Mouse (Mus musculus): ENCODE measurements at regions not wholly inside any gene's neighbourhood (a gene's known extent, or its start where the extent isn't known, plus 50 kb on each side); places are given as distances from the start of the nearest gene placed in this dataset.

DNA sequence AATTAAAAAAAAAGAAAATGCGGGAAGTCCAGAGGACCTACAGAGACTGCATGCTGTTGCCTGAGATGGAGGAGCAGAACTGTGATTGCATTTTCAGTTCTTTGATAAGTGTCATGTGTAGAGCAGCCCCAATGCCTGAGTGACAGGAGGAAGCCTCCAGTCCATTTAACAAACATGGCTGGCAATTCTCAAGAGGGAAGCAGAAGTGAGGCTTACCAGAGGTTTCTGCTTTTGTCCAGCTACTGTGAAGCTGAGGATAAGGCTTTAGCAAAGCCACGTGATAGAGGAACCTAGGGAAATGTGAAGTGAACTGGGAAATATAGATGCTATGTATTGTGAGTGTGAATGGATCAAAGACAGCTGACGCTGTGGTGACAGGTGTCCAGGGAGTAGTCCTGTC, 56.6 kb downstream of the Sucnr1 start:
- no peak overlapping the region for H3K4me3 ChIP-seq (ENCODE audit: control insufficient read depth in 1 of 2, insufficient read depth in 1 of 2, low read depth in 2 of 2, low read length in 2 of 2)
- H3K27me3 ChIP-seq (ENCODE audit: control insufficient read depth in 1 of 2, insufficient read depth in 2 of 2, low read length in 2 of 2): peaks cover 0 to 1% of the 10 kb centered on the region in 2 experiments; a peak in 1 of 4 replicates
- H3K27ac ChIP-seq (ENCODE audit: control insufficient read depth, low read depth, low read length): no peak overlapping the region
- no peaks in the 10 kb centered on the region for H3K79me2 ChIP-seq (ENCODE audit: control insufficient read depth, insufficient read depth, low read length, poor library complexity)
- H3K36me3 ChIP-seq (ENCODE audit: control insufficient read depth in 1 of 2, insufficient read depth in 2 of 2, low read length in 2 of 2): no peaks in the 10 kb centered on the region
- H3K9ac ChIP-seq (ENCODE audit: control insufficient read depth, low read depth, low read length, poor library complexity, severe bottlenecking): no peak overlapping the region
- DNase-seq (ENCODE audit: low read depth, low spot score): no peak
- TF ChIP-seq POLR2AphosphoS2 (IDR thresholded peaks at IDR 0.05; ENCODE audit: low read length) (no peak), CTCF (IDR thresholded peaks at IDR 0.05 in 2 of 3, conservative IDR thresholded peaks at IDR 0.05 in 1 of 3; ENCODE audit: control insufficient read depth in 1 of 3, insufficient read depth in 1 of 3, low read depth in 2 of 3, low read length in 3 of 3, poor library complexity in 1 of 3, severe bottlenecking in 1 of 3) (no peak), MAX (IDR thresholded peaks at IDR 0.05; ENCODE audit: low read length) (no peak), TCF12 (IDR thresholded peaks at IDR 0.05; ENCODE audit: low read depth, low read length) (no peak), GABPA (IDR thresholded peaks at IDR 0.05; ENCODE audit: low read depth, low read length) (no peak), CHD1 (IDR thresholded peaks at IDR 0.05; ENCODE audit: low read depth, low read length) (no peak), MEF2A (IDR thresholded peaks at IDR 0.05; ENCODE audit: extremely low read depth, insufficient replicate concordance, low read depth, low read length, poor library complexity, severe bottlenecking) (no peak), ETS1 (IDR thresholded peaks at IDR 0.05; ENCODE audit: low read depth, low read length) (no peak), ELF1 (IDR thresholded peaks at IDR 0.05; ENCODE audit: low read depth, low read length) (no peak), BHLHE40 (IDR thresholded peaks at IDR 0.05; ENCODE audit: borderline replicate concordance, low read depth, low read length) (no peak), USF1 (IDR thresholded peaks at IDR 0.05; ENCODE audit: low read depth, low read length) (no peak), MXI1 (IDR thresholded peaks at IDR 0.05; ENCODE audit: low read depth, low read length) (no peak), ZMIZ1 (IDR thresholded peaks at IDR 0.05; ENCODE audit: low read depth, low read length) (no peak), TAL1 (IDR thresholded peaks at IDR 0.05; ENCODE audit: low read length) (no peak), CHD2 (IDR thresholded peaks at IDR 0.05; ENCODE audit: low read length) (no peak), RAD21 (IDR thresholded peaks at IDR 0.05; ENCODE audit: low read depth, low read length) (no peak), POLR2AphosphoS5 (IDR thresholded peaks at IDR 0.05; ENCODE audit: borderline replicate concordance, low read depth, low read length) (no peak), MYC (IDR thresholded peaks at IDR 0.05; ENCODE audit: low read depth, low read length) (no peak)
- H3K9me3 ChIP-seq (replicated peaks; ENCODE audit: insufficient read depth, low read length): no peaks in the 10 kb centered on the region
- no peaks in the 10 kb centered on the region for H3K4me1 ChIP-seq (ENCODE audit: control insufficient read depth in 1 of 2, insufficient read depth in 2 of 2, low read length in 2 of 2)

- peaks cover 0 to 2% of the 10 kb centered on the region in 2 experiments; a peak in 2 of 4 replicates for H3K27me3 ChIP-seq (ENCODE audit: control insufficient read depth in 1 of 2, insufficient read depth in 2 of 2, low read length in 2 of 2)
- H3K4me1 ChIP-seq (ENCODE audit: control insufficient read depth in 1 of 2, insufficient read depth in 2 of 2, low read length in 2 of 2): no peaks in the 10 kb centered on the region
- no peaks in the 10 kb centered on the region for H3K9me3 ChIP-seq (replicated peaks; ENCODE audit: insufficient read depth, low read length)
- no peak overlapping the region for H3K9ac ChIP-seq (ENCODE audit: control insufficient read depth, low read depth, low read length, poor library complexity, severe bottlenecking)
- H3K4me3 ChIP-seq (ENCODE audit: control insufficient read depth in 1 of 2, insufficient read depth in 1 of 2, low read depth in 2 of 2, low read length in 2 of 2): no peak overlapping the region
- H3K79me2 ChIP-seq (ENCODE audit: control insufficient read depth, insufficient read depth, low read length, poor library complexity): no peaks in the 10 kb centered on the region
- TF ChIP-seq NRF1 (IDR thresholded peaks at IDR 0.05; ENCODE audit: insufficient read depth, low read depth, low read length, poor library complexity, severe bottlenecking): no peak
- no peak for TF ChIP-seq ZNF384 (IDR thresholded peaks at IDR 0.05; ENCODE audit: low read depth, low read length)
- TF ChIP-seq MYC (IDR thresholded peaks at IDR 0.05; ENCODE audit: low read depth, low read length): no peak
- no peak for TF ChIP-seq MAX (IDR thresholded peaks at IDR 0.05; ENCODE audit: low read length)
- no peaks in the 10 kb centered on the region for H3K36me3 ChIP-seq (ENCODE audit: control insufficient read depth in 1 of 2, insufficient read depth in 2 of 2, low read length in 2 of 2)
- no peak for DNase-seq (ENCODE audit: low read depth, low spot score)
- no peak overlapping the region for H3K27ac ChIP-seq (ENCODE audit: control insufficient read depth, low read depth, low read length)
Measured at GRCm38 (mm10) chr3:60159865-60160264, 78.2 kb downstream of the Sucnr1 start.
